Mouse (Mus musculus) lung, embryonic 16.5 days (tissue): ENCODE results near the gene Erf. TPM values are rescaled to one million over a fixed set of nuclear protein-coding genes. Genes with fewer than 3 reads are reported as not detected.

ENCODE experiments used
- ATAC-seq: fragments of 200-750 bp; cut with Nextera tagmentation; 2 replicates; pipeline ENCODE4 v1.8.0; 2017; ENCODE audit warnings: low read depth, mild to moderate bottlenecking, moderate library complexity
- H3K27ac ChIP-seq: fragments of 300-500 bp; sonication (generic); 2 replicates; pipeline ENCODE4 v1.5.1; 2014; ENCODE audit warnings: mild to moderate bottlenecking, control low read depth, low read length
- H3K27me3 ChIP-seq: fragments of 300-500 bp; sonication (generic); 2 replicates; pipeline ENCODE4 v1.6.1; 2014; ENCODE audit warnings: low read depth, low read length, mixed read lengths; ENCODE audit not compliant: control insufficient read depth, insufficient read depth
- H3K36me3 ChIP-seq: fragments of 300-500 bp; sonication (generic); 2 replicates; pipeline ENCODE4 v1.6.1; 2014; ENCODE audit warnings: low read length; ENCODE audit not compliant: control insufficient read depth, insufficient read depth
- H3K4me1 ChIP-seq: fragments of 300-500 bp; sonication (generic); replicated peaks from 2 replicates; pipeline ENCODE4 v1.6.1; 2014; ENCODE audit warnings: low read length, mixed read lengths; ENCODE audit not compliant: control insufficient read depth, insufficient read depth
- H3K4me2 ChIP-seq: fragments of 300-500 bp; sonication (generic); 2 replicates; pipeline ENCODE4 v1.6.1; 2014; ENCODE audit warnings: low read depth, low read length, control low read depth
- H3K4me3 ChIP-seq: fragments of 300-500 bp; sonication (generic); 2 replicates; pipeline ENCODE4 v1.5.1; 2014; ENCODE audit warnings: mild to moderate bottlenecking, low read length, control low read depth
- H3K9ac ChIP-seq: fragments of 300-500 bp; sonication (generic); 2 replicates; pipeline ENCODE4 v1.6.1; 2014; ENCODE audit warnings: low read length, control low read depth
- H3K9me3 ChIP-seq: fragments of 300-500 bp; sonication (generic); 2 replicates; pipeline ENCODE4 v1.6.1; 2016; ENCODE audit warnings: low read length; ENCODE audit not compliant: control insufficient read depth
- WGBS: fragments of 180-500 bp; shearing (Covaris S2); extraction: QIAGEN DNeasy Blood & Tissue Kit; methylation state at CpG from one replicate; pipeline ENCODE4 v1.1.7; 2014; 5-methylcytosine and 5-hydroxymethylcytosine counted together
- polyA plus RNA-seq: library from polyadenylated mRNA; unstranded; fragments of >200 nt; fragmentation: Nextera tagmentation; extraction: Ambion mirVana; gene quantifications from 2 replicates; pipeline ENCODE4 v1.2.1, GENCODE M21; 2015

Gene Erf
- polyA plus RNA-seq, 1 experiment from 2014 or later = 13.6 TPM

DNA sequence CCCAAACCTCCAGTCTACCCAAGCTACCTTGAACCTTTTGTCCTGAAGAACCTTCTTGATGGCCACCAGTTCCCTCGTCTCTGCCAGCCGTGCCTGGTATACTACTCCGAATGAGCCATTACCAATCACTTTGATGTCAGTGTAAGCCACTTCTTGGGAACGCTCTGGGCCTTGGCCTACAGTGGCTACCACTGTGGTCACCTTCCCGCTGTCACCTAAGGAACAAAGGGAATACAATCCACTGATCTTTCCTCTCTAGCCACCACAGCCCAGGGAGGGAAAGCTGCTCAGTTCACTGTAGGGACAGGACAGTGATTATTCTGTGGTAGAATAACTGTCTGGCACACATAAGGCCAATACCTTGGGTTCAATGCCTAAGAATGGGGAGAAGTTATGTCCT is 15.0 kb downstream of the Erf start:
- no peak overlapping the region for H3K27ac ChIP-seq
- H3K4me1 ChIP-seq = peaks cover 19% of the 10 kb centered on the region
- ATAC-seq = no peak
- WGBS = 89% methylated on average over 5 of the region's 5 CpGs
- H3K36me3 ChIP-seq = peaks cover 33% of the 10 kb centered on the region
- peak overlapping the region; percentile 99; the same call in 1 of the 2 replicates for H3K9ac ChIP-seq
- no peaks in the 10 kb centered on the region for H3K9me3 ChIP-seq
- H3K4me3 ChIP-seq = no peak overlapping the region
- no peak overlapping the region for H3K4me2 ChIP-seq
- no peaks in the 10 kb centered on the region for H3K27me3 ChIP-seq

DNA sequence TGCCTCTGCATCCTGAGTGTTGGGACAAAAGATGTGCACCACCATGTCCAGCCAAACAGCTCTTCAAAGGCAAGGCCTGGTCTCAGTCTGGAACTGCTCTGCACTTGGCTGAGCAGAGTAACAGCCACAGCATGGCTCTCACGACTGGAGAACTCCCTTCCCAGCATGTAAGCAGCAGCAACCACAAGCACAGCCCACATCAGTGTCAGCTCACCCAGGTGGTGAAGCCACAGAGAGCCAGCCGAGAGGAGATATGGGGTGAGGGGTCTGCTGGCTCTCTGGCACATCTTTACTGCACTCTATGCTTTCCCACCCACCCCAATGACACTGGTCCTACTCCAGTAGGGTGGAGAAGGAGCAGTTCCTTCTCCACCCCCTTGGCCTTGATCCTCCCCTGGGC is 17.5 kb downstream of the Erf start:
- Histone ChIP-seq H3K27ac (no peak overlapping the region), H3K36me3 (peaks cover 51% of the 10 kb centered on the region), H3K4me2 (no peak overlapping the region), H3K4me3 (no peak overlapping the region), H3K4me1 (peaks cover 14% of the 10 kb centered on the region), H3K27me3 (no peaks in the 10 kb centered on the region), H3K9ac (no peak overlapping the region), H3K9me3 (no peaks in the 10 kb centered on the region)
- 77% methylated on average over 2 of the region's 2 CpGs for WGBS
- no peak for ATAC-seq

DNA sequence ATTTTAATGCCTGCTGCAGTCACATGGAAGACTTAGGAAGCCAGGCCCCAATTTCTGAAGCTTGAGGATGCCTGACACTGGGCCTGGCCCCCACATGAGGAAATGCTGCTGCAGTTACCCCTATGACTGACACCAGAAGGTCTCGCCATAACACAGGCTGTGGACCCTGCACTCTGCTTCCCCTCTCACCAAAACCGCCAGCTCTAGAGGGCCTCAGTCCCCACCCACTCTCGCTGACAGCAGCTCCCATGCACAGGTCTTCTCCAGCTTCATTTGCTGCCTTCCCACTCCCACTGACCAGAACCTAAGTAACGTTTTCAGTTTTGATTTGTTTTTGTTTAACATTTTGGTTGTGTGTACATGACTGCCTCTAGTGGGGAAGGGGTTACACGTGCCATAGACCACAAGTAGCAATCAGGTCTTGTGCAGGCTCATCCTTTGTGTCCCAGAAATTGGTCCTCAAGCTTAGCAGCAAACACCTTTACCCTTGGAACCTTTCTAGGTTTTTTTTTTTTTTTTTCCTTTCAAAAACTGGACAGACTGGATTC is 18.4 kb downstream of the Erf start:
- H3K4me2 ChIP-seq = no peak overlapping the region
- H3K27me3 ChIP-seq = no peaks in the 10 kb centered on the region
- WGBS = 53% methylated on average over 5 of the region's 5 CpGs
- H3K36me3 ChIP-seq = peaks cover 57% of the 10 kb centered on the region
- H3K4me3 ChIP-seq = no peak overlapping the region
- peaks cover 14% of the 10 kb centered on the region for H3K4me1 ChIP-seq
- no peak for ATAC-seq
- H3K27ac ChIP-seq = no peak overlapping the region
- H3K9me3 ChIP-seq = no peaks in the 10 kb centered on the region
- H3K9ac ChIP-seq = no peak overlapping the region

DNA sequence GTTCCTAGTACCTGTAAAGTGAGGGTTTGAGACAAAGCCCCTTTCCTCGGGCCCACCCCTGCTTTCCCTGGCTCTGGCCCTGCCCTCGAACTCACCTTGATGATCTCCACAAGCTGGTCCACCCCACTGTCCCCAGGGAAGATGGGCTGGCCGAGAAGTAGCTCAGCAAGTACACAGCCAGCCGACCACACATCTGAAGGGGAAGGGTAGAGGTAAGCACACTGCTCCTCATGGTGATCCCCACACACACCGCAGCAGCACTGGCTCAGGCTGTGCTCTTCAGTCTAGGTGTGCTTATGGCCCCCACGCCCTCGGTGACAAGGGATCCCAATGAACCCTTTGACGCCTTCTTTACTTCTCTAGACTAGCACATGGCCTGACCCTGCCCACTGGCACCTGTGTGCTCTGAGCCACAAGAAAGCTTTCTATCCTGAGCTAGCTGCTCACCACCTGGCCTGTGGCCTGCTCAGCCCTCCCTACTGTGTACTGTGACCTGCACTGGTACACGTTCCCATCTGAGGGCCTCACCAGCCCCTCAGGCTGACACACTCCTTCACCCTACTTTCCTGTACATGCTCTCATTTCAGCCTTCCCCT is 19.8 kb downstream of the Erf start:
- ATAC-seq = no peak
- H3K4me2 ChIP-seq = no peak overlapping the region
- no peaks in the 10 kb centered on the region for H3K27me3 ChIP-seq
- no peak overlapping the region for H3K9ac ChIP-seq
- no peak overlapping the region for H3K27ac ChIP-seq
- no peak overlapping the region for H3K4me3 ChIP-seq
- H3K4me1 ChIP-seq = peaks cover 3% of the 10 kb centered on the region
- no peaks in the 10 kb centered on the region for H3K9me3 ChIP-seq
- peaks cover 70% of the 10 kb centered on the region for H3K36me3 ChIP-seq
- 84% methylated on average over 9 of the region's 9 CpGs for WGBS

GRCm38 (mm10) chr7:25227523-25228300 is 22.8 kb downstream of the Erf start:
- H3K27ac ChIP-seq = no peak overlapping the region
- H3K27me3 ChIP-seq = no peaks in the 10 kb centered on the region
- no peak for ATAC-seq
- H3K36me3 ChIP-seq = peaks cover 60% of the 10 kb centered on the region
- WGBS = 95% methylated on average over 1 of the region's 1 CpGs
- H3K4me3 ChIP-seq = no peak overlapping the region
- peaks cover under 1% of the 10 kb centered on the region for H3K4me1 ChIP-seq
- H3K9me3 ChIP-seq = no peaks in the 10 kb centered on the region
- H3K4me2 ChIP-seq = no peak overlapping the region
- no peak overlapping the region for H3K9ac ChIP-seq

GRCm38 (mm10) chr7:25222275-25222967 is 28.1 kb downstream of the Erf start:
- Histone ChIP-seq H3K27ac (no peak overlapping the region), H3K4me2 (peak overlapping the region; percentile 85), H3K4me1 (peaks cover 27% of the 10 kb centered on the region), H3K9ac (peak overlapping the region; percentile 86), H3K27me3 (no peaks in the 10 kb centered on the region), H3K9me3 (no peaks in the 10 kb centered on the region), H3K36me3 (peaks cover 23% of the 10 kb centered on the region), H3K4me3 (peak overlapping the region; percentile 83)
- ATAC-seq = no peak
- WGBS = 72% methylated on average over 10 of the region's 10 CpGs

GRCm38 (mm10) chr7:25221102-25221883 is 29.3 kb downstream of the Erf start, which contains the start of gene Zfp526:
Gene Zfp526, plus strand, starts transcription at chr7:25221425.
- Histone ChIP-seq H3K27ac (peak within 1 kb of the TSS; percentile 94), H3K36me3 (peaks cover 15% of the 10 kb centered on the region), H3K4me1 (peaks cover 27% of the 10 kb centered on the region), H3K9ac (peak within 1 kb of the TSS; percentile 86), H3K9me3 (no peaks in the 10 kb centered on the region), H3K27me3 (no peaks in the 10 kb centered on the region), H3K4me2 (peak within 1 kb of the TSS; percentile 85), H3K4me3 (peak within 1 kb of the TSS; percentile 83)
- under 1% methylated on average over 40 of the region's 45 CpGs for WGBS
- ATAC-seq = peak; percentile 95

GRCm38 (mm10) chr7:25220457-25221101 is 30.0 kb downstream of the Erf start, which contains the start of gene Dedd2:
Gene Dedd2, minus strand, starts transcription at chr7:25220615.
- Histone ChIP-seq H3K9me3 (no peaks in the 10 kb centered on the region), H3K9ac (peak within 1 kb of the TSS; percentile 86), H3K4me2 (peak within 1 kb of the TSS; percentile 85), H3K27ac (peak within 1 kb of the TSS; percentile 94), H3K4me1 (peaks cover 27% of the 10 kb centered on the region), H3K4me3 (peak within 1 kb of the TSS; percentile 83), H3K36me3 (peaks cover 8% of the 10 kb centered on the region), H3K27me3 (no peaks in the 10 kb centered on the region)
- ATAC-seq = no peak
- 3% methylated on average over 20 of the region's 20 CpGs for whole genome bisulfite sequencing
